Mouse (Mus musculus) ES-E14 (cell line): ENCODE measurements at regions not wholly inside any gene's neighbourhood (a gene's known extent, or its start where the extent isn't known, plus 50 kb on each side); places are given as distances from the start of the nearest gene placed in this dataset.
A peak's percentile ranks its signal among the peaks of the same experiment; 100 is the strongest.

Experiments
- DNase-seq: peaks from one replicate; pipeline ENCODE4 v3.0.0-alpha.2; 2013; ENCODE audit warnings: low read depth, low spot score
- H3K27ac ChIP-seq: 2 replicates; pipeline ENCODE4 v1.5.1; 2012; ENCODE audit warnings: low read depth, mild to moderate bottlenecking, low read length, moderate library complexity, mixed read lengths; ENCODE audit not compliant: poor library complexity, insufficient read depth, severe bottlenecking
- H3K36me3 ChIP-seq: 2 replicates; pipeline ENCODE4 v1.6.1; 2012; ENCODE audit warnings: mild to moderate bottlenecking, low read length, moderate library complexity, mixed read lengths; ENCODE audit not compliant: control insufficient read depth, poor library complexity, insufficient read depth, severe bottlenecking
- H3K4me1 ChIP-seq, 2 experiments: fragments of 150-350 bp in 1 of 2; sonication (generic) in 1 of 2; 2 replicates each; pipeline ENCODE4 v1.6.1; 2012; ENCODE audit warnings: low read length in 2 of 2, mild to moderate bottlenecking in 1 of 2, mixed read lengths in 1 of 2; ENCODE audit not compliant: control insufficient read depth in 2 of 2, insufficient read depth in 2 of 2, poor library complexity in 1 of 2
- H3K4me3 ChIP-seq, 2 experiments: fragments of 150-350 bp in 1 of 2; sonication (generic) in 1 of 2; 2 replicates each; pipeline ENCODE4 v1.5.1; 2012; ENCODE audit warnings: low read length in 2 of 2, low read depth in 1 of 2, mild to moderate bottlenecking in 1 of 2, mixed read lengths in 1 of 2; ENCODE audit not compliant: insufficient read depth in 1 of 2, poor library complexity in 1 of 2, severe bottlenecking in 1 of 2
- H3K9ac ChIP-seq: 2 replicates; pipeline ENCODE4 v1.6.1; 2012; ENCODE audit warnings: low read depth, mild to moderate bottlenecking, low read length, mixed read lengths; ENCODE audit not compliant: poor library complexity, insufficient read depth, severe bottlenecking
- H3K9me3 ChIP-seq: fragments of 150-350 bp; sonication (generic); 2 replicates; pipeline ENCODE4 v1.6.1; 2012; ENCODE audit warnings: low read depth, mild to moderate bottlenecking, low read length; ENCODE audit not compliant: control insufficient read depth, insufficient read depth
- CHD2 ChIP-seq: IDR thresholded peaks from 2 replicates; pipeline ENCODE4 v1.6.1; 2014; ENCODE audit warnings: mild to moderate bottlenecking, low read depth, low read length, inconsistent platforms
- HCFC1 ChIP-seq: IDR thresholded peaks from 2 replicates; pipeline ENCODE4 v1.6.1; 2012; ENCODE audit warnings: low read length, inconsistent platforms, borderline replicate concordance; ENCODE audit not compliant: insufficient read depth
- MAFK ChIP-seq: IDR thresholded peaks from 2 replicates; pipeline ENCODE4 v1.6.1; 2014; ENCODE audit warnings: mild to moderate bottlenecking, low read depth, low read length, inconsistent platforms; ENCODE audit not compliant: insufficient read depth
- ZC3H11A ChIP-seq: IDR thresholded peaks from 2 replicates; pipeline ENCODE4 v1.6.1; 2012; ENCODE audit warnings: low read depth, mild to moderate bottlenecking, inconsistent platforms, low read length, borderline replicate concordance
- ZNF384 ChIP-seq: IDR thresholded peaks from 2 replicates; pipeline ENCODE4 v1.6.1; 2012; ENCODE audit warnings: low read depth, low read length, inconsistent platforms
- in situ Hi-C, 2 experiments: fragments of 600-800 bp; cut with MboI; formaldehyde crosslinking; loops; one replicate each; pipeline ENCODE4 v1.15.1; 2025; ENCODE audit warnings: low sequenced_read_pairs in 2 of 2, inconsistent platforms in 1 of 2; ENCODE audit not compliant: unreplicated experiment in 2 of 2

DNA sequence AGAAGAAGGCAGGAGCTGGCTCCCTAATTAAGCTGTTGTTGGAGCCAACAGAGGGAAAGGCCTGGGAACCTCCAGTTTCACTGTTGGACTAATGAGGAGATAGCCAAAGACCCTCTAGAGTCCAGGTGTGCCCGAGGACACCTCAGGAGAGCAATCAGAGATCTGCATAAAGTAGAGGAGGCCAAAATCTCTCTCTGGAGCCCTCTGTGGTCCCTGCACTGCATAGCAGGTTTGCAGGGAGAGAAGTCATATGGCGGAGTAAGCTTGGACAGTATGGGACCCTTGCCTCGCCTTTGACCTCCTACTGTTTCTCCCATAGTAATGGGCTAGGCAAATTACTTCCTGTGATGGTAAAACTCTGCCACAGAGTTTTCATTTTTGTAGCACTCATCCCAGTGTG is 93.5 kb upstream of the Gm4791 start:
- DNase-seq, result no peak
- in situ Hi-C loops, result no loop called here
- no peak overlapping the region for H3K9ac ChIP-seq

GRCm38 (mm10) chr9:46903491-46904220 is 94.9 kb upstream of the Gm4791 start:
- no peak overlapping the region for H3K9ac ChIP-seq
- TF ChIP-seq ZC3H11A, result no peak
- no peak for TF ChIP-seq HCFC1
- no peak for TF ChIP-seq ZNF384
- TF ChIP-seq MAFK, result no peak
- TF ChIP-seq CHD2, result no peak
- no peak for DNase-seq
- in situ Hi-C loops, result no loop called here
- H3K4me3 ChIP-seq, result no peak overlapping the region
- no peak overlapping the region for H3K27ac ChIP-seq
- H3K4me1 ChIP-seq, result peaks cover 0 to 4% of the 10 kb centered on the region in 2 experiments; a peak in 1 of 4 replicates
- no peaks in the 10 kb centered on the region for H3K9me3 ChIP-seq
- no peaks in the 10 kb centered on the region for H3K36me3 ChIP-seq

More for the DNA sequence above, 93.5 kb upstream of the Gm4791 start:
- peaks cover 0 to 4% of the 10 kb centered on the region in 2 experiments; a peak in 1 of 4 replicates for H3K4me1 ChIP-seq
- H3K27ac ChIP-seq, result no peak overlapping the region
- TF ChIP-seq MAFK, result no peak
- TF ChIP-seq HCFC1, result no peak
- TF ChIP-seq CHD2, result no peak
- no peak for TF ChIP-seq ZC3H11A
- TF ChIP-seq ZNF384, result no peak
- H3K4me3 ChIP-seq, result no peak overlapping the region
- no peaks in the 10 kb centered on the region for H3K36me3 ChIP-seq
- H3K9me3 ChIP-seq, result no peaks in the 10 kb centered on the region

DNA sequence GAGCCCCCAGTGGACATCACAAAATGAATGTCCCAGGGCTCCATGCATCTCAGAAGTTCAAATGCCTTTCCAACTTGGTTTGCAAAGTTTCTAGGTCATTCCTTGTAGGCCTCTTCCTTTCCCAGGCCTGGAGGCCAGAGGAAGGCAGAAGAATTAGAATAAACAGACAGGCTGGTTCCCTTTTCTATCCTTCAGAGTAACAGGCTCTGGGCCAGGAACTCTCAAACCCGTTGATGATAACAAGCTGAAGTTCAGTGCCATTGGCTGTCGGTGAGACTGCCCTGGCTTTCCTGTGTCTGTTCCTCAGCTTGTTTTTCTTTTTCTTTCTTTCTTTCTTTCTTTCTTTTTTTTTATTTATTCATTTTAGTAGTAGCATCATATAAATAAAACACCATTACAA is 99.3 kb upstream of the Gm4791 start:
- Histone ChIP-seq H3K36me3 (no peaks in the 10 kb centered on the region), H3K9me3 (no peaks in the 10 kb centered on the region), H3K4me3 (no peak overlapping the region), H3K27ac (no peak overlapping the region), H3K4me1 (peaks cover 0 to 4% of the 10 kb centered on the region in 2 experiments; a peak in 1 of 4 replicates), H3K9ac (no peak overlapping the region)
- no peak for DNase-seq
- in situ Hi-C loops, result no loop called here
- TF ChIP-seq CHD2 (no peak), MAFK (no peak), ZNF384 (no peak), ZC3H11A (no peak), HCFC1 (no peak)

DNA sequence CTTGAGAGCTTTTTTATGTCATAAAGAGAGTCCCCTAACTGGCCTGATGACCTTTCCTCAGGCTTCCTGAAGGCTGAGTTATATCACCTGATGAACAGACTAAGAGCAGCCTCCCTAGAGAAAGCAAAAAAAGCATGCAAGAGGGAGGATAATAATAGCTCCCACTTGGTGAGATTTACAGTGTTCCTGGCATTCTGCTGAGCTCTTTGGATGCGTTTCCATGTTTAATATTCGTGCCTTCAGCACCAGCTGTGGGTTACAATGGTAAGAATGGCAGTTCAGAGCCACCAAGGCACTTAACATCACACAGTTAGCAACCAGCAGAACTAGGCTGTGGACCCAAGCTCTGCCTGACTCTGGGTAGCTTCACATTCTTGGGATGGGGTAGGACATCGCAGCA is 100.4 kb upstream of the Gm4791 start:
- no peak for TF ChIP-seq ZNF384
- no peak for TF ChIP-seq CHD2
- no peak for TF ChIP-seq MAFK
- TF ChIP-seq ZC3H11A, result no peak
- no peak for TF ChIP-seq HCFC1
- DNase-seq, result no peak
- Histone ChIP-seq H3K36me3 (no peaks in the 10 kb centered on the region), H3K9ac (no peak overlapping the region), H3K9me3 (no peaks in the 10 kb centered on the region), H3K4me1 (peaks cover 0 to 4% of the 10 kb centered on the region in 2 experiments; a peak in 1 of 4 replicates), H3K4me3 (no peak overlapping the region), H3K27ac (no peak overlapping the region)
- in situ Hi-C loops, result no loop called here

DNA sequence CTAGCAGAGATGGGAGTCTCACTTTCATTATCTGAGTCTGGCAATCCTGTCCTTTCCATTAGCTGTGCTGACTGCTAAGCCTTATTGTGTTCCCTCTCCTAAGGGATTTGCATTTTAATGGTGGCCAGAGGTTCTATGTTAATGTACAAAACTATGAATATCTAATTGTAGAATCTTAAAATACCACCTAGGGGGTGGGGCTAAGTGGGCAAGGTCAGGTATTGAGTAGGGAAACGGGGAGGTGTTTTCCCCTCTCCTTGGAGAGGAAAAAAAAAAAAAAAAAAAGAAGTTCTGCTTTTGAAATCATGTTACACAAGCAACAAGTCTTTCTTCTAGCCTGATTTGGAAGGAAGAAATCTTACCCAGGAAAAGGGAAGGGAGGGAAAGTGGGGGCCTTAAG is 106.7 kb upstream of the Gm4791 start:
- Histone ChIP-seq H3K4me3 (no peak overlapping the region), H3K9me3 (no peaks in the 10 kb centered on the region), H3K4me1 (peaks cover 12 to 21% of the 10 kb centered on the region in 2 experiments), H3K27ac (no peak overlapping the region), H3K36me3 (no peaks in the 10 kb centered on the region), H3K9ac (no peak overlapping the region)
- TF ChIP-seq ZNF384 (peak; percentile 91), CHD2 (no peak)
- peak; percentile 47 for DNase-seq
- in situ Hi-C loops, result no loop called here
